Comparison of ENCODE assay signal across 30 mouse cellular contexts in genomic region chr3:116601781-116602180, GRCm38 (mm10). TPM values are rescaled to one million over a fixed set of nuclear protein-coding genes. Genes with fewer than 3 reads are reported as not detected.
"Had no signal": no experiment of that assay in that cellular context is flagged by ENCODE, and none has a peak within 500 bp of the region (broad histone marks: within the 10 kb centered on the region; RNA-seq: fewer than 3 reads in every experiment).

No protein-coding gene starts in this region.

- H3K4me3 ChIP-seq: gastrocnemius, adult 2 months; heart, embryonic 10.5 days; heart, embryonic 12.5 days; hindbrain, embryonic 10.5 days; hindbrain, embryonic 12.5 days; intestine, embryonic 15.5 days; kidney, embryonic 15.5 days; limb, embryonic 13.5 days; limb, embryonic 15.5 days; liver, embryonic 12.5 days had no signal

- H3K36me3 ChIP-seq: intestine, embryonic 15.5 days had no signal

- H3K27ac ChIP-seq: gastrocnemius, adult 2 months; heart, embryonic 10.5 days; hindbrain, embryonic 10.5 days; hindbrain, embryonic 12.5 days; hindbrain, embryonic 14.5 days; intestine, embryonic 15.5 days; kidney, embryonic 15.5 days; kidney, postnatal 0 days; limb, embryonic 13.5 days; limb, embryonic 15.5 days; liver, embryonic 12.5 days; liver, embryonic 14.5 days had no signal

- H3K9ac ChIP-seq: heart, embryonic 12.5 days; hindbrain, embryonic 12.5 days; hindbrain, embryonic 14.5 days; intestine, embryonic 15.5 days; kidney, embryonic 15.5 days; limb, embryonic 13.5 days; limb, embryonic 15.5 days; liver, embryonic 12.5 days; liver, embryonic 14.5 days had no signal

- H3K9me3 ChIP-seq: heart, embryonic 10.5 days; heart, embryonic 12.5 days; hindbrain, embryonic 10.5 days; hindbrain, embryonic 12.5 days; intestine, embryonic 15.5 days; kidney, embryonic 15.5 days; limb, embryonic 13.5 days; limb, embryonic 15.5 days; liver, embryonic 12.5 days had no signal

- ATAC-seq: hindbrain, embryonic 16.5 days; inflammation-experienced regulatory T-cells, adult 6 months; intestine, embryonic 15.5 days; intestine, postnatal 0 days; liver, embryonic 12.5 days had no signal

- DNase-seq: gastrocnemius, adult 2 months; gastrocnemius, postnatal 10 days; gastrocnemius, postnatal 25 days; heart, adult 18-20 months; heart, postnatal 10 days; heart, postnatal 4 days; kidney, adult 18-20 months; kidney, adult 9 months; kidney, postnatal 14 days; kidney, postnatal 36 days; layer of hippocampus, adult 9-11 months; layer of hippocampus, postnatal 36 days; left cerebral cortex, postnatal 4 days had no signal

- H3K27me3 ChIP-seq: heart, embryonic 12.5 days; hindbrain, embryonic 12.5 days; intestine, embryonic 15.5 days; kidney, embryonic 15.5 days; limb, embryonic 13.5 days; limb, embryonic 15.5 days; liver, embryonic 12.5 days had no signal

- H3K4me1 ChIP-seq: heart, embryonic 10.5 days; heart, embryonic 12.5 days; hindbrain, embryonic 10.5 days; intestine, embryonic 15.5 days; kidney, embryonic 15.5 days; limb, embryonic 13.5 days; limb, embryonic 15.5 days had no signal

RNA-seq across cellular contexts. Expression of gene Lrrc39, which starts 39.0 kb away (rescaled TPM):
- total RNA-seq: layer of hippocampus, adult 18-20 months; layer of hippocampus, postnatal 36 days; left cerebral cortex, adult 18-20 months; left cerebral cortex, postnatal 4 days had no signal
